Mouse (Mus musculus) fibroblast of lung, adult 2 months (primary cell): ENCODE results near the gene Igfbp2.

Source experiments
- DNase-seq: peaks from one replicate; pipeline ENCODE4 v3.0.0-alpha.2; 2011; ENCODE audit warnings: low read depth

Gene Igfbp2

GRCm38 (mm10) chr1:72815184-72815583 is 9.1 kb upstream of the Igfbp2 start:
- no peak for DNase-seq

GRCm38 (mm10) chr1:72815616-72816015 is 8.7 kb upstream of the Igfbp2 start:
- DNase-seq = no peak

- no peak for DNase-seq
These were observed 4.3 kb upstream of the Igfbp2 start for GRCm38 (mm10) chr1:72819995-72820394.

GRCm38 (mm10) chr1:72822893-72823292 is 1.4 kb upstream of the Igfbp2 start:
- no peak for DNase-seq

- DNase-seq = no peak
These were observed 401 bp downstream of the Igfbp2 start for GRCm38 (mm10) chr1:72824707-72825101.

GRCm38 (mm10) chr1:72825286-72825685 is 983 bp downstream of the Igfbp2 start:
- no peak for DNase-seq

- no peak for DNase-seq
These were observed 1.6 kb downstream of the Igfbp2 start for GRCm38 (mm10) chr1:72825921-72826320.

- no peak for DNase-seq
These were observed 2.1 kb downstream of the Igfbp2 start for GRCm38 (mm10) chr1:72826446-72826845.

- DNase-seq = no peak
These were observed 2.6 kb downstream of the Igfbp2 start for GRCm38 (mm10) chr1:72826931-72827330.

- DNase-seq = no peak
These were observed 3.4 kb downstream of the Igfbp2 start for GRCm38 (mm10) chr1:72827411-72828315.

GRCm38 (mm10) chr1:72828843-72829242 is 4.5 kb downstream of the Igfbp2 start:
- no peak for DNase-seq

GRCm38 (mm10) chr1:72830485-72830884 is 6.2 kb downstream of the Igfbp2 start:
- DNase-seq = no peak

GRCm38 (mm10) chr1:72832715-72833153 is 8.4 kb downstream of the Igfbp2 start:
- no peak for DNase-seq

GRCm38 (mm10) chr1:72833563-72833962 is 9.3 kb downstream of the Igfbp2 start:
- no peak for DNase-seq

- no peak for DNase-seq
These were observed 15.1 kb downstream of the Igfbp2 start for GRCm38 (mm10) chr1:72839356-72839755.

GRCm38 (mm10) chr1:72839791-72840190 is 15.5 kb downstream of the Igfbp2 start:
- DNase-seq = no peak

GRCm38 (mm10) chr1:72842666-72843459 is 18.6 kb downstream of the Igfbp2 start:
- DNase-seq = no peak

GRCm38 (mm10) chr1:72844675-72845074 is 20.4 kb downstream of the Igfbp2 start:
- no peak for DNase-seq

GRCm38 (mm10) chr1:72847849-72848380 is 23.6 kb downstream of the Igfbp2 start:
- DNase-seq = no peak

GRCm38 (mm10) chr1:72849037-72849436 is 24.7 kb downstream of the Igfbp2 start:
- DNase-seq = no peak

- no peak for DNase-seq
These were observed 29.5 kb downstream of the Igfbp2 start for GRCm38 (mm10) chr1:72853759-72854158.

- DNase-seq = no peak
These were observed 30.3 kb downstream of the Igfbp2 start for GRCm38 (mm10) chr1:72854337-72855237.
